Mouse (Mus musculus): ENCODE results near the gene Sun1.

The Sun1 gene

DNA sequence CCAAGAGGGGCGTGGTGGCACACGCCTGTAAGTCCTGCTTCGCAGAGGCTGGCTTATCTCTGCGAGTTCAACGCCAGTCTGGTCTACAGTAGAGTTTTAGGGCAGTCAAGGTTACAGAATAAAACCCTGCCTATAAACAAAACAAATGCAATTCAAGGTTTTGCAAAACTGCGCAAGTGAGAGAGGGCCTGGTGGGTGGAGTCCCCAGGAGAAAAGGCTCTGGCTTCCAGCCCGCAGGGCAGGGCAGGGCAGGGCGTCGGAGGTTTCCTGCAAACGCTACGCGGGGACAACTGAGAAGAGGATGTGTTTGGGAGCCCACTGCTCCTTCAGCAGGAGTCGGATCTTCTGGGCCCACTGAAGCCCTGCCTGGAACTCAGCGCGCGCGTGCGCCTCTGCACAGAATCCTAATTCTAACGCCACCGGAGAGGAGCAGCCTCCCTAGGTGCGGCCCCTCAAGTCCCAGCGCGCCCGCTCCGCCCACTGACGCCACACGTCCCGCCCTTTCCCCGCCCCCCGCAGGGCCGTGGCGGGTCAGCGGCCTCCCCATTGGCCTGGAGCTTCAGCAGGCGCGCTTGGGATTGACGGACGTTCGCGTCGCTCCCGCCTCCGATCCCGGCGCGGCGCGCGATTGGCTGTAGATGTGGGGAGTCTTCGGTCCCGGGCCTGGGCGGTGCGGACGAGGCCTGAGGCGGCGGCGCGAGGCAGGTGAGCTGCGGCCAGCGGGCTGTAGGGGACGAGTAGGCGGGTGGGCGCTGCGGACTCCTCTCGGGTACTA is at the start of gene Sun1:
Gene Sun1, plus strand, starts transcription at position 643 of the 775 bp plus-strand sequence.
- peak; percentile 99 for DNase-seq (ENCODE audit: low spot score)

DNA sequence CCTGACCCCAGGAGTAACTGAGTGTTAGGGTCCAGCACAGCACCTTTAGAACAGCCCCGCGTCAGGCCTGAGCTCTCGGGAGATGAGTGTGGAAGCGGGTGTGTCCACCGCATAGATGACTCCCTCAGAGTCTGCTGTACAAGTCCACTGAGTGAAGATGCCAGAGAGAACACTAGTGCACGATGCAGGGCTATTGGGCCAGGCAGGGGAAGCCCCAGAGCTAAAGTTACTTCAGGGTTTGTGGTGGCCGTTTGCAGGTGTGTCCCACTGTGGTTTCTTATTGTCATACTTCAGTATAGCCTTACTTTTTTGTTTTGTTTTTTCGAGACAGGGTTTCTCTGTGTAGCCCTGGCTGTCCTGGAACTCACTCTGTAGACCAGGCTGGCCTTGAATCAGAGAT is 39.5 kb upstream of the Sun1 start:
- no peak for DNase-seq (ENCODE audit: low spot score)

DNA sequence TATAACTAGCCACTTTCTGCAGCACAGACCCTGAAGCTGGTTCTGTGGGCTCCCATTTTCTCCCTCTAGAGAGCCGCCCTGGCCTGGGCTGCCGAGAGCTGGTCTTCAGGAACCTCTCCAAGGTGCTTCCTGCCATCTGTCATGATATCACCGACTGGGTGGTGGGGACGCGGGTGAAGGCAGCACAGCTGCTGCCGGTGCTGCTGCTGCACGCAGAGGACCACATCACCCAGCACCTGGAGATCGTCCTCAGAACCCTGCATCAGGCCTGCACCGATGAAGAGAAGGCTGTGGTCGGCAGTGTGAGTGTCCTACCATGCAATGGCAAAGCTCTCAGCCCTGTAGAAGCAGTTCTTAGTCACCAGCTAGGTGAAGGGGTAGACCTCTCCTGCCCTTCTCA is 38.8 kb upstream of the Sun1 start:
- DNase-seq (ENCODE audit: low spot score) = no peak

DNA sequence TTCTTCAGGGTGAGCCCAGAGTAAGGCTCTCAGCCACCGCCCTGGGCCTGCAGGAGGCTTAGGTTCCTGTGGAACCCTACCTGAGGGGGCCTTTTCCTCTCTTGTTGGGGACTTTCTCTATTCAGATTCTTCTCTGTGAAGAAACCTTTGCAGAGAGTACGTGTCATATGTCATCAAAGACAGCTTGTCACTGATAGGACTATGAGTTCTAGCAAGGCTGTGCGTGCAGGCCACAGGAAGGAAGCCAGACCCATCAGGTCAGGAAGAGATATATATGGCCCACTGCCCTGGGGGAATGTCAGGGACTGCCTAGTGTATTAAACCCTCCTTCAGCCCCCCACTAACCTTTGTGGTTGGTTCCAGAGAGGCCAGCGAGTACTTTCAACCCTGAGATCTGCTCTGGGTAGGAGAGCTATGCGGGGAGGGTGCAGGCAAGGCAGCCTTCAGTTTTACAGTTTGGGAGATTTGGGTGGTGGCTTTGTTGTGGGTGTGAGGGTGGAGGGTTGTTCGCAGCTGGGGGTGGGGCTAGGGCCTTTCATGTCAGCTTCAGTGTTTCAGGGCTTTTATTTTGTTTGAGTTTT is 33.6 kb upstream of the Sun1 start:
- no peak for DNase-seq (ENCODE audit: low spot score)

DNA sequence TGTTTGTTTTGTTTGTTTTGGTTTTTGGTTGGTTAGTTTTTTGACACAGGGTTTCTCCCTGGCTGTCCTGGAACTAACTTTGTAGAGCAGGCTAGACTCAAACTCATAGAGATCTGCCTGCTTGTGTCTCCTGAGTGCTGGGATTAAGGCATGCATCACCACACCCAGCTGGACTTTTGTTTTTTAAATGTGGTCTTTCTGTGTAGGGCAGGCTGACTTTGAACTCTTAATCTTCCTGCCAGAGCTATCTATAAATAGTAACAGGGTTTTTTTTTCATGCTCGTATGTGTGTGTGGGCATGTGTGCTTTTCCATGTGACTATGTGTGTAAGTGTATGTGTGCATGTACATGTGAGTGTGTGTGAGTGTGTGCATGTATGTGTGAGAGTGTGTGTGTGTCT is 32.9 kb upstream of the Sun1 start:
- DNase-seq (ENCODE audit: low spot score) = no peak

DNA sequence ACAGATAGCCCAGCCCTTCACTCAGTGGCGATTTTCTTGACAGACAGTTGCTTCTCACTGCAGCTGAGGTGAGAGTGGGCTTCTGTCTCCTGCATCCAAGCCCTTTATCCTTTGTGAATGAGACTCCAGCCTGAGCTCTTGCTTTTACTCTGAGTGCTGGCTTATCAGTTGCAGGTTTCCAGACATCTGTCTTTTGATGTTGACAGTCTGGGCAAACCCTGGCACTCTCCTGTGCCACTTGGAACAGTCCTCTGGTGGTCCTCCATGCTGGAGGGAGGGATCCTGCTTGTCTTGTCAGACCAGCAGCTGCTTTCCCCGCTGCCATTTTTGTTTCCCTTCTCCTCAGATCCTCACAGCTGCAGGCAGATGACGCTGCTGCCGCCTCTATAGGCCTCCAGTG is 28.5 kb upstream of the Sun1 start:
- no peak for DNase-seq (ENCODE audit: low spot score)

DNA sequence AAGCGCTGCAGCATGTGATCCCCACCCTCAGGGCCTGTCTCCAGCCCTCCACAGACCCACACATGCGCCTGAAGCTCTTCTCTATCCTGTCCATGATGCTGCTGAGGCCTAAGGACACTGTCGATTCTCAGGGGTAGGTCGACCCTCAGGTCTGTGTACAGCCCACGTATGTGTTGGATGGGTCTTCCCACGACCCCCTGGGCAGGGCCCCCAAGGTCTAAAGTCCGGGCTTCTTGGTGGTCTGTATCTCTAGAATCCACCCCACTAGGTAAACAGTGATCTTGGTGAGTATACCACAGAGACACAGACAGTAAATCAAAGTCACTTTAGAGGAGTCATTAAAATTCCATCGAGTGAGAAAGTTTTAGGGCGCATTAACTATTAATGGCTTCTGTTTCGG is 26.3 kb upstream of the Sun1 start:
- no peak for DNase-seq (ENCODE audit: low spot score)

DNA sequence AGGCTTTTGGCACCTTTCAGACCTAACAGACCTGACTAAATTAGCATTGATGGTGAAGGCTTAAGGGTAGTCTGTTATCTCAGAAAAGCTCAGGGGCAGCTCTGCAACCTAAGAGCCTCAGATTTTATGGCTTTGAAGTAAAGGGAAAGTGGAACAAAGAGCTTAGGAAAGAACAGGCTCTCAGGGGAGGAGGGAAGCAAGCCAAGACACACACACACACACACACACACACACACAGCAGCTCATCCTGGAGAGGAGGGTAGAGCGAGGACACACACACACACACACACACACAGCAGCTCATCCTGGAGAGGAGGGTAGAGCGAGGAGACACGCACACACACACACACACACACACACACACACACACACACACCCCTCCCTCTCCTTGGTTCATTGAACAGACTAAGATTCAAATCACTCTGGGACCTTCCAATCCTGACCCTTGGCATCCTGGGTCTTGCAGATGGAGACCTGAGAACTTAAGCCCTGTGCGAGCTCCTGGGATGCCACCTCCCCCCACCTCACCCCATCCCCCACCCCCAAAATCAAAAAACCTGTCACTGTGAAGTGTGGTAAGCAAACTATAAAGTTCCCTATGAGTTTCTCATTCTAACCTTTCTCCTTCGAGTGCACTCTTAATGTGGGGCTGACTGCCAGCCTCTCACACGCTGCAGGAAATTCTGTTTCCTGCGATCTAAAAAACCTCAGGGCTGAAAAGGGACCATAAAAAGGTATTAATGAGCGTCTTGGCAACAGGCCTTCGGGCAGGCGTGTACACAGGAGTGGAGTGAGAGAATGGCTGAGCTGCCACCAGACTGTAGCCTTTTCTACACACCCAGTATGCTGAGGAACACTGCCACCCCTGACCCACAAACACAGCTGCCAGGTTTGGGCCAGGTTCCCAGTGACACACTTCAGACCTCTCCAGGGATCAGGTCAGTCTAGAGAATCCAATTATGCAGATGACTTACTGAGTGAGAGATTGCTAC is 25.6 kb upstream of the Sun1 start:
- no peak for DNase-seq (ENCODE audit: low spot score)

DNA sequence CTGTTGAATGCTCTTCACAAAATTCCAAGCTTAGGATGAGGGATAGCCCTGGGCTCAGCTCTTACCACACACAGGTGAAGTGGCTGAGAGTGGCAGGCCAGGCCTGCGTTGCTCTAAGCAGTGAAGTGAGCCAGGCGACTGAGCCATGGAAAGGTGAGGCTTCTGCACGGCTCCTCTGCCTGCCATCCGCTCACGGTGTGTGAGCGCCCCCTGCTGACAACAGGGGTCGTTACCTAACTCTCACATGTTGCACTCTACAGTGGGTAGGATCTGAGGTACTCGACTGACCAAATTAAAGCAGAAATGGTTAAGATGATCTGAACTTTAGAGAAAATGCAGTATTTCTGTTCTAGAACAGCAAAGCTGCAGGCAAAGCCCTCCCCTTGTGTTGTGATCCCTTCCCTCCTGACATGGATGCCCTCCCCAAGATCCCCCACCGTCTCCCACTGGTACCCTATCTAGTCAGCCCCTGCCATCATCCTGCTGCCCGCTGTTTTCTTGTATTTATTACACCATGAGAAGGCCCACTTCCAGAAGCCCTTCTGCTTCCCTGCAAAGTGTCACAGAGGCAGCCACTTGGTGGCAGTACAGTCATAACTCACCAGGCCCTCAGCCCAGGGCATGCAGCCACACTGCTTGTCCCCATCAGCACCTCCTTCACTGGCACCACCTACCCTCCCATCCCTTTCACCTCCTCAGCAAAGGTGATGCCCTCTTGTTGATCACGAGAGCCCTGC is 21.4 kb upstream of the Sun1 start:
- DNase-seq (ENCODE audit: low spot score) = peak; percentile 81

DNA sequence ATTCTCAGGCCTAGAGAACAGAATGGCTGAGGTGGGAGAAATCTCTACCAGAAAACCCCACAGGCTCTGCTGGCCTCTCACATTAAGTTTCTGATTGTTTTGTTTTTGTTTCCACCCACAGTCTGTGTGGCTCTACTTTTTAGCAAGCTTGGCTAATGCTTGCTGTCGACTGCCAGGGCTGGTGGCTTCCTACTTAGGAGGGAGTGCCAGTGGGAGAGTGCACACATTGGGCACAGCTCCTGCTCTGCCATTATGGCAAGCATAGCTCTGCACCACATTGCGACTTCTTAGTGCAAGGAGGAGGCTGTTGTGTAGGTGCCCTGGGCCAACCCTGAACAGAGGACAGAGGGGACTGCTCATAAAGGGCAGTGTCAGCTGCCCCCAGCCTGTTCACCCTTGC is 17.3 kb upstream of the Sun1 start:
- no peak for DNase-seq (ENCODE audit: low spot score)

DNA sequence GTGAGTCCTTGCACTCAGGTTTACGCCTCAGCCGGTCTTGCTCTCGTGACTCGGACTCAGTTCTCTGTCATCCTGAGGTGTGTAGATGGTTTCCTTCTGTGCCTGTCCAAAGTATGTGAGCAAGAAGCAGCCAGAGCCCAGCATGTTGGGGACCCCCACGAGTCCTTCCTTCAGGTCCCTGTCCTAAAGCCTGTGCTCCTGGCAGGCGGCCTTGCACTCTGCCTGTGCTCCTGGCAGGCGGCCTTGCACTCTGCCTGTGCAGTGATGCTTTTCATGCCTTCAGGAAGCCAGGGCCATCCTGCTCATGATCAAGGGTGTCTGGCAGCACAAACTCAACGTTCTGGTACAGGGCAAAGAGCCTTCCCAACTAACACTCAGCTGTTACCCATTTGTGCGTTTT is 16.8 kb upstream of the Sun1 start:
- DNase-seq (ENCODE audit: low spot score) = no peak

DNA sequence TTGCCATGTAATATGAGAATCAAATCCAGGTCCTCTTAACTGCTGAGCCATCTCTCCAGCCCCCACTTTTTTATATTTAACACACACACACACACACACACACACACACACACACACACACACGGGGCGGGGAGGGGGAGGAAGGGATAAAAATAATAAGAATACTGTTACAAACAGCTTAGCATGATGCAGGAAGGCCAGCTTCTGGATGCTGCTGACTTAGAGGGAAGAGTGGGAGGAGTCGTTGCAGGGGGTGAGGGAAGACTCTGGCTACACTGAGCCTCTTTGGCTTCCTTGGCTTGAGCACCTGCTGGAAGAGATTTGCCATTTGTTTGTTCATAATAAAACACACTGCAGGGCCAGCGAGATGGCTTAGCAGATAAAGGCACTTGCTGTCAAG is 15.5 kb upstream of the Sun1 start:
- DNase-seq (ENCODE audit: low spot score) = no peak

DNA sequence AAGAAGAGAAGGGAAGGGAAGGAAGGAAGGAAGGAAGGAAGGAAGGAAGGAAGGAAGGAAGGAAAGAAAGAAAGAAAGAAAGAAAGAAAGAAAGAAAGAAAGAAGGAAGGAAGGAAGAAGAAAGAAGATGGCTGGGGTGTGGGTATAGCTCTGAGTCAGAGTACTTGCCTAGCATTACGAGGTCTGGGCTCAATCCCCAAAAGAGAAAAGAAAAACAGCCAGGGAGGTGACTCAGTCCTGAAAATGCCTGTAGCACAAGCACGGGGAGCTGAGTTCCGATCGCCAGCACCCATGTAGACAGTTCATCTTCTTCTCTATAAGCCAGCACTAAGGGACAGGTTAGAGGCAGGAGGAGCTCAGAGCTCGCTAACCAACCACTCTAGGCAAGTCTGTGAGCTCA is 10.7 kb upstream of the Sun1 start:
- no peak for DNase-seq (ENCODE audit: low spot score)

DNA sequence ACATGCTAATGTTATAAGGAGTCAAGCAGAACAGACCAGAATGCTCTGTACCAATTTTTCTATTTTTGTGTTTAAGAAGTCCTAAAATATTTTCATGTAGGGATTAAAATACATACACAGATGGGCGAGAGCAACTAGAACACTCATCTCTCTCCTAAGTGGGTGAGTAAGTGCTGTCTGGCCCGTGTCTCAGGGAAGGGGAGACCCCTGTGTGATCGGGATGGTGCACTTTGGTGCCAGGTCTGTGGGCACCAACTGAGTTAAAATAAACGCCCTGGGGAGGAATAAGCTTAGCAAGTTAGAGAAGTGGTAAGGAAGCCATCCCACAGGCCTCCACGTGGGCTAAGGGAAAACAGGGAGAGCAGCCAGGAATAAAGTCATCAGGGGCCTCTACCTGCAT is 9.5 kb upstream of the Sun1 start:
- DNase-seq (ENCODE audit: low spot score) = no peak

DNA sequence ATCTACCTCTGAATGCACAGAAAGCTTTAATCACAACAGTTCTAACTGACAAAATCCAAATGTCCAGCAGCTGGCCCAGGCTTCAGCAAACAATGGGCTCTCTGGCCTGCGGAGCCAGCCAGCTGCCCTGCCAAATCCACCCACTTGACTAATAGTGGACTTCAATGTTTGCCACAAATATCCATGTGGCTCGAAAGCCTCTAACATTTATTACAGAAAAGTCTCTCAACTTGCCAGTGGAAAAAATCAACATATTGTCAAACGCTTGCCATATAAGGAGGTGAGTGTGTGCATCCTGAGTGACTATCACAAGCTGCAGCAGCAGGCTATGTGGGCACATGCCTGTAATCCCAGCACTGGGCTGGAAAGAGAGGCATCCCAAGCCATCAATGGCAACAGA is 1.7 kb upstream of the Sun1 start:
- DNase-seq (ENCODE audit: low spot score) = no peak

DNA sequence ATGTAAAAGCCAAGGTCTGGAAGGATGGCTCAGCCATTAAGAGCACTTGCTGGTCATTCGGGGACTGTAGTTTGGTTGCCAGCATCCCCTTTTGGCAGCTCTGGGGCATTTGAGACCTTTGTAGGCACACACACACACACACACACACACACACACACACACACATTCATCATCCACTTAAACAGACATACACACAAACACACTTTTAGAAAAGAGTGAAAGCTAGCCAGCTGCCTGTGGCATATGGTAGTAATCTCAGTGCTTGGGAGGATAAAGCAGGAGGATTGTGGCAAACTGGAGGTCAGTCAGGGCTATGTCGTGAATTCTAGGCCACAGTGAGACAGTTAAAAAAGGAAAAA is 822 bp upstream of the Sun1 start:
- no peak for DNase-seq (ENCODE audit: low spot score)

DNA sequence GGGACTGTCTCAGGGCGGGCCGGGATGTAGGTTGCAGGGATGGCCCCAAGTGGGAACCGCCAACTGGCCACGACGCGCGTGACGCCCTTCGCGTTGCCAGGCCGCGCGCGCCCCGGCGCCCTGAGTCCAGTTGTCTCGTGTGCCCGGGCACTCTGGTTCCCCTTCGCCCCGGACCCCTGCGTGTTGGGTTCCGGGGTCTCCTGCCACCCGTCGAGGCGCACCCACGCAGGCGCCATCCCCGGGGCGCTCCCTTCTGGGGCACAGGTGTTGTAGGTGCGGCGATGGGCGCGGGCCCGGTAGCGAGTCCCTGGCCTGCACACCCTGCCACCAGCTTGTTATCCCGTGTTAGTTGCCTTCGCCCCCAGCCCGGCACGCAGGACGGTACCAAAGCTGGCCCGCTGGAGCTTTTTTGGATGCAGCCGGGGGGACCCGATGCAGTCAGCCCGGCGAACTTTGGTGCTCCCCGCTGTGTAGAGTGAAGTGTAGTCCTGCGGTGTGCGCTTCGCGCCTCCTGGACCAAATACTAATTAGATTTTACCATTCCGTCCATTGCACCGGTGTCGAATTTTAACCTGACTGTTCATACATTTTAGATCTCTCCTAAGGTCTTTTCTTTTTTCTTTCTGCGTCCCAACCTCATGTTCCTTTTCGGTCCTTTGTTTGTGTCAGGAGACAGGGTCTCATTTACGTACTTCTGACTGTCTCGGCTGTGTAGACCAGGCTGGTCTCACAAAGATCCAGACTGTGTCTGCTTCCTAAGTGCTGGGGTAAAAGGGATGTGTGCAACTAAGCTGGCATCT is 533 bp downstream of the Sun1 start:
- DNase-seq (ENCODE audit: low spot score) = peak; percentile 18

DNA sequence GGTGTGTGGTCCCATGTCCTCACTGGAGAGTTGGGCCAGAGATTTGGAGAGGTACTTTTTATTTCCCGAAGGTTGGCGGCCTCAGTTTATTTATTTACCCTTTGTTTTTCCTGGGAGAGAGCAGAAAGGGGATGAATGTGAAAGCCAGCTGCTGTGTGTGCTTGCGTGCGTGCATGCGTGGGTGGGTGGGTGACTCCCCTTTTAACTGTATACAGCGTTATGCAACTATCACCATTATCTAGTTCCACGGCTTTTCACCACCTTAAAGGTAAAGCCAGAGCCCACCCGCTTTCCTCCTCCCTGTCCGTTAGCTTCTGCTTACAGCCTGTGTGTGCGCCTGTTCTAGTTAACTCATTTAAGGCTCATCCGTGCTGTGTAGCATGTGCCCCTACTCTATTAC is 1.7 kb downstream of the Sun1 start:
- no peak for DNase-seq (ENCODE audit: low spot score)

DNA sequence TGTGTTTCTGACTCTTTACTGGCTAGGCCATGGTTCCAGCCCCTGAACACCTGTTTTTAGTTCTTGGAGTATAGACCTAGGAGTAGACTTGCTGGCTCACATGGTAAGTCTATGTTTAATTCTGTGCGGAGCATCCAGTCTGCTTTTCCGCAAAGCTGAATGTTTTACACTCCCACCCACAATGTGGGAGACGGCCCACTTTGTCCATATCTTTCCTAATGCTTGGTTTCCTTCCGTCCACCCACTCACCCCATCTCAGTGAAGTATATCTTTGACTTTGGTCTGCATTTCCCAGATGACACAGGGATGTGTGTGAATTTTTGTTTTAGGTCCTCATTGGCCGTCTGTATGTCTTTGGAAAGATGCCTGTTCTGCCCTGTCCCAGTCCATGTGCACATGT is 2.9 kb downstream of the Sun1 start:
- DNase-seq (ENCODE audit: low spot score) = no peak

DNA sequence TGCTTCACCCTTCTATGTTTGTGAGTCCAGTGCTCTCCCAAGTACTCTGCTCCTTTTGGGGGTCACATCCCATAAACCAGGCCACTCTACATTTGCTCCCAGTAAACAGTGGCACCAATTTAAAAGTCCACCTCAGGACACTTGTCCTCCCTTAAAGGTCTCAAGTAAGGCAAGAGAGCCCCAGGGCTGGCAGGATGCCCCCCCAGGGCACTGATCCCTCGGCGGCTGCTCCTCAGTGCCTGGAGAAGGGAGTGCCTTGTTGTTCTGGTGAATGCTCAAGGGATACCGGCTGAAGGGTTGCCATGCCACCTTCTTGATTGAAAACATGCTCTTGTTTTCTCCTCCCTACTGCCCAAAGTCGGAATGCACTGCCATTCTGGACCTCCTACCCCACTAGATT is 5.6 kb downstream of the Sun1 start:
- DNase-seq (ENCODE audit: low spot score) = no peak

DNA sequence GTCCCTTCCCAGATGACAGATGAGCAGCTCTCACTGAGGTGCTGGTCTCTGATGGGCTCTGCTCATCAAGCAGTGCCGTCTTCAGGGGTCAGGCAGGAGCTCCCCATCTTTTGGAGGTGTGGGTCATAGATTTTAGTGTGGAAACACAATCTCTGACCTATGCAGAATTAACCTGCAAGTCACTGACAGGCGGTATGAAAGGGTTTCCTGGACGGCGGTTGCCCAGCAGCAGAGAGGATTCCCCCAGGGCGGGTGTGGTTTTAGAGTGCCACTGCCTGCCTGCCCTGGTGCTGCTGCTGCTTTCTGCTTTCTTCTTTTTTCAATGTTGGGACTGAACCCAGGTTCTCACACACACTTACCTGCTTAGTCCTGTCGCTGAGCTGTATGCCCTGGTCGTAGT is 6.1 kb downstream of the Sun1 start:
- no peak for DNase-seq (ENCODE audit: low spot score)

DNA sequence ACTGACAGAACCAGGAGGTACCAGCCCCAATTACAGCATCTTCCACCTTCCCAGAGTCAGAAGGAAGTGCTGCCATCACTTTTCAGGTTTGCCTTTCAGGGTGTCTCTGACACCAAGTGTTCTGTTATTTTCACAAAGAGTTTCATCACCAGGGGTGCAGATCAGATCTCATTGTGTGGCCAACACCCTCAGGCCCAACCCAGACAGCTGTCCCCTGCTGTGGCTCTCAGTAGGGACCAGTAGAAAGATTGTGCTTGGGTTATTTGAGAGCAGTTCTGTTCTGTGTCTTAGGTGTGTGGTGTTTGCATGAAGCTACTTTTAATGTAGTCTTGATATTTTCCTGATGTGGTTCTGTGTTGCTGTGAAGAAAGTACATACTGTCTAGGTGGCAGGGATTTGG is 7.7 kb downstream of the Sun1 start:
- no peak for DNase-seq (ENCODE audit: low spot score)

All from urinary bladder, postnatal 14 days (tissue).